Mouse (Mus musculus) brown adipose tissue, adult 24 weeks (tissue): ENCODE data around the gene Cd247. TPM values are rescaled to one million over a fixed set of nuclear protein-coding genes. Genes with fewer than 3 reads are reported as not detected.
A peak's percentile ranks its signal among the peaks of the same experiment; 100 is the strongest.

Experiments used
- H3K27ac ChIP-seq: fragments of 200-500 bp; replicated peaks from 2 replicates; pipeline ENCODE4 v1.5.1; 2012; ENCODE audit warnings: low read depth, mild to moderate bottlenecking, low read length
- H3K4me1 ChIP-seq: fragments of 200-500 bp; 2 replicates; pipeline ENCODE4 v1.6.1; 2012; ENCODE audit warnings: low read length, mixed read lengths; ENCODE audit not compliant: control insufficient read depth, insufficient read depth, insufficient read length
- H3K4me3 ChIP-seq: fragments of 200-500 bp; 2 replicates; pipeline ENCODE4 v1.5.1; 2012; ENCODE audit warnings: low read depth, mild to moderate bottlenecking, low read length, moderate library complexity; ENCODE audit not compliant: insufficient read depth
- polyA plus RNA-seq: library from polyadenylated mRNA; stranded (reverse); fragments of >200 nt; gene quantifications from 2 replicates; pipeline ENCODE4 v1.2.4, GENCODE M21; 2012; ENCODE audit not compliant: missing spikeins, insufficient read depth, insufficient read length

Cd247 gene
- polyA plus RNA-seq, 1 experiment: 3.3 TPM

GRCm38 (mm10) chr1:165828173-165828572 is 39.7 kb downstream of the Cd247 start:
- Histone ChIP-seq H3K27ac (no peak overlapping the region), H3K4me1 (peaks cover 3% of the 10 kb centered on the region; the same call in 1 of the 2 replicates), H3K4me3 (no peak overlapping the region)

- peaks cover 3% of the 10 kb centered on the region; the same call in 1 of the 2 replicates for H3K4me1 ChIP-seq
- no peak overlapping the region for H3K27ac ChIP-seq
- no peak overlapping the region for H3K4me3 ChIP-seq
Observed at GRCm38 (mm10) chr1:165828615-165829014, 40.1 kb downstream of the Cd247 start.

GRCm38 (mm10) chr1:165829890-165830289 is 41.4 kb downstream of the Cd247 start:
- no peak overlapping the region for H3K27ac ChIP-seq
- H3K4me3 ChIP-seq: no peak overlapping the region
- peaks cover 6% of the 10 kb centered on the region; the same call in 1 of the 2 replicates for H3K4me1 ChIP-seq

GRCm38 (mm10) chr1:165833244-165833643 is 44.8 kb downstream of the Cd247 start:
- Histone ChIP-seq H3K27ac (no peak overlapping the region), H3K4me1 (peaks cover 12% of the 10 kb centered on the region), H3K4me3 (no peak overlapping the region)

GRCm38 (mm10) chr1:165833910-165834632 is 45.6 kb downstream of the Cd247 start:
- Histone ChIP-seq H3K4me1 (peaks cover 15% of the 10 kb centered on the region), H3K4me3 (peak overlapping the region; percentile 26; the same call in 1 of the 2 replicates), H3K27ac (peak overlapping the region; percentile 69)

- peak overlapping the region; percentile 26; the same call in 1 of the 2 replicates for H3K4me3 ChIP-seq
- H3K27ac ChIP-seq: 0 out of 2 replicates have a peak overlapping the region, but pooled peaks have one; percentile 1
Observed at GRCm38 (mm10) chr1:165834633-165834975, 46.1 kb downstream of the Cd247 start.

GRCm38 (mm10) chr1:165836461-165836860 is 48.0 kb downstream of the Cd247 start:
- H3K4me1 ChIP-seq: peaks cover 18% of the 10 kb centered on the region
- peak overlapping the region; percentile 30 for H3K27ac ChIP-seq
- no peak overlapping the region; the same call in 1 of the 2 replicates for H3K4me3 ChIP-seq

More at GRCm38 (mm10) chr1:165834633-165834975, 46.1 kb downstream of the Cd247 start:
- H3K4me1 ChIP-seq: peaks cover 18% of the 10 kb centered on the region

GRCm38 (mm10) chr1:165837546-165837945 is 49.1 kb downstream of the Cd247 start:
- no peak overlapping the region for H3K4me3 ChIP-seq
- peaks cover 23% of the 10 kb centered on the region for H3K4me1 ChIP-seq
- peak overlapping the region; percentile 30 for H3K27ac ChIP-seq

- peak overlapping the region; percentile 41 for H3K27ac ChIP-seq
- no peak overlapping the region for H3K4me3 ChIP-seq
- peaks cover 28% of the 10 kb centered on the region for H3K4me1 ChIP-seq
Observed at GRCm38 (mm10) chr1:165839201-165839600, 50.7 kb downstream of the Cd247 start.

- Histone ChIP-seq H3K27ac (peak overlapping the region; percentile 82), H3K4me3 (peak overlapping the region; percentile 74), H3K4me1 (peaks cover 26% of the 10 kb centered on the region)
Observed at GRCm38 (mm10) chr1:165840548-165841230, 52.2 kb downstream of the Cd247 start.

GRCm38 (mm10) chr1:165842170-165842569 is 53.7 kb downstream of the Cd247 start:
- Histone ChIP-seq H3K4me1 (peaks cover 18% of the 10 kb centered on the region), H3K27ac (peak overlapping the region; percentile 68), H3K4me3 (no peak overlapping the region)

- H3K27ac ChIP-seq: peak overlapping the region; percentile 88
- peaks cover 18% of the 10 kb centered on the region for H3K4me1 ChIP-seq
- H3K4me3 ChIP-seq: no peak overlapping the region
Observed at GRCm38 (mm10) chr1:165843586-165843985, 55.1 kb downstream of the Cd247 start.

GRCm38 (mm10) chr1:165844466-165844951 is 56.0 kb downstream of the Cd247 start:
- Histone ChIP-seq H3K27ac (peak overlapping the region; percentile 90), H3K4me1 (peaks cover 18% of the 10 kb centered on the region), H3K4me3 (peak overlapping the region; percentile 64)

GRCm38 (mm10) chr1:165844956-165845355 is 56.5 kb downstream of the Cd247 start:
- Histone ChIP-seq H3K27ac (peak overlapping the region; percentile 90), H3K4me3 (peak overlapping the region; percentile 64), H3K4me1 (peaks cover 19% of the 10 kb centered on the region)

- Histone ChIP-seq H3K4me3 (peak overlapping the region; percentile 64), H3K4me1 (peaks cover 23% of the 10 kb centered on the region), H3K27ac (peak overlapping the region; percentile 90)
Observed at GRCm38 (mm10) chr1:165845366-165845765, 56.9 kb downstream of the Cd247 start.
